Mouse (Mus musculus) embryonic facial prominence, embryonic 13.5 days (tissue): ENCODE data around the gene H2-M5. TPM values are rescaled to one million over a fixed set of nuclear protein-coding genes. Genes with fewer than 3 reads are reported as not detected.

ENCODE experiments used
- ATAC-seq: fragments of 200-750 bp; cut with Nextera tagmentation; 2 replicates; pipeline ENCODE4 v1.8.0; 2017; ENCODE audit warnings: low read depth; ENCODE audit not compliant: insufficient number of reproducible peaks, insufficient read depth, low FRiP score, low TSS enrichment
- H3K27ac ChIP-seq: fragments of 300-500 bp; sonication (generic); 2 replicates; pipeline ENCODE4 v1.5.1; 2015; ENCODE audit warnings: moderate library complexity, mild to moderate bottlenecking, inconsistent platforms
- H3K27me3 ChIP-seq: fragments of 300-500 bp; sonication (generic); 2 replicates; pipeline ENCODE4 v1.6.1; 2015; ENCODE audit warnings: mild to moderate bottlenecking, inconsistent platforms
- H3K36me3 ChIP-seq: fragments of 300-500 bp; sonication (generic); 2 replicates; pipeline ENCODE4 v1.6.1; 2015; ENCODE audit warnings: mild to moderate bottlenecking, inconsistent platforms
- H3K4me1 ChIP-seq: fragments of 300-500 bp; sonication (generic); 2 replicates; pipeline ENCODE4 v1.6.1; 2015; ENCODE audit warnings: inconsistent platforms
- H3K4me2 ChIP-seq: fragments of 300-500 bp; sonication (generic); 2 replicates; pipeline ENCODE4 v1.6.1; 2015; ENCODE audit warnings: moderate library complexity, mild to moderate bottlenecking, inconsistent platforms
- H3K4me3 ChIP-seq: fragments of 300-500 bp; sonication (generic); 2 replicates; pipeline ENCODE4 v1.5.1; 2015; ENCODE audit warnings: mild to moderate bottlenecking, inconsistent platforms
- H3K9ac ChIP-seq: fragments of 300-500 bp; sonication (generic); 2 replicates; pipeline ENCODE4 v1.6.1; 2015; ENCODE audit warnings: mild to moderate bottlenecking, inconsistent platforms
- H3K9me3 ChIP-seq: fragments of 300-500 bp; sonication (generic); 2 replicates; pipeline ENCODE4 v1.6.1; 2016; ENCODE audit warnings: inconsistent platforms
- WGBS: fragments of 180-500 bp; shearing (Covaris S2); methylation state at CpG from one replicate; pipeline ENCODE4 v1.1.7; 2015; ENCODE audit warnings: mixed read lengths; 5-methylcytosine and 5-hydroxymethylcytosine counted together
- polyA plus RNA-seq: library from polyadenylated mRNA; unstranded; fragments of >200 nt; fragmentation: Nextera tagmentation; extraction: Ambion mirVana; gene quantifications from 2 replicates; pipeline ENCODE4 v1.2.1, GENCODE M21; 2015

Gene H2-M5
- polyA plus RNA-seq, 1 experiment from 2014 or later: 1.4 TPM

DNA sequence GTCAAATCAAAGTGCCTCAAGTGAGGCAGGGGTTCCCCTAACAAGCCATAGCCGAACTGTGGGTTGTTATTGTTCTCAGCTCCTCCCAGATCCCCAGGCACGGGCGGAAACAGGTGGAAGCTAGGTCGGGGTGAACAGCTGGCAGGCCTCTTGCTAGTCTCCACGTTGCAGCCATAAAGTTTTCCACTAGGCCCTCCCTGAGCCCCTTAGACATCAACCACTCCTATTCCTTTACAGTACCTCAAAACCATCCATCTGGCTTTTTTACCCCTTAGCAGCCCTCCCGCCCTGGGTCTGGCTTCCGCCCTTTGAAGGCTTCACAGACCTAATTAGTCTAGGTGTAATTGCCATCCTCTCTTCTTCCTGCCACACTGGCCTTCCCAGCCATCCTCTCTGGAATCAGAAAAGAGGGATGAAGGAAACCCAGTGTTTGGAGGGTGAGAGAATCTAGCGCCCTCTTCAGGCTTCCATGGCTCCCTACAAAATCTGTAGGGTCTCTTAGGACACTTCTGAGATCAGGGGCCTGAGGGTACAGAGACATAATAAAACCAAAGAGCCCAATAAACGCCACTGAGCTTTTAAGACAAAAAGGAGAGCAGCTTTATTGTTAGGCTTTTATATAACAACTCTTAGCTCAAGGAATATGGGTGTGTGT lies 45.1 kb downstream of the H2-M5 start:
- ATAC-seq: no peak
- WGBS: 17% methylated on average over 9 of the region's 9 CpGs
- Histone ChIP-seq H3K9me3 (no peaks in the 10 kb centered on the region), H3K27ac (no peak overlapping the region), H3K4me2 (no peak overlapping the region), H3K27me3 (peaks cover 80% of the 10 kb centered on the region), H3K36me3 (peaks cover 11% of the 10 kb centered on the region), H3K4me3 (no peak overlapping the region), H3K9ac (no peak overlapping the region), H3K4me1 (peaks cover 23% of the 10 kb centered on the region)

DNA sequence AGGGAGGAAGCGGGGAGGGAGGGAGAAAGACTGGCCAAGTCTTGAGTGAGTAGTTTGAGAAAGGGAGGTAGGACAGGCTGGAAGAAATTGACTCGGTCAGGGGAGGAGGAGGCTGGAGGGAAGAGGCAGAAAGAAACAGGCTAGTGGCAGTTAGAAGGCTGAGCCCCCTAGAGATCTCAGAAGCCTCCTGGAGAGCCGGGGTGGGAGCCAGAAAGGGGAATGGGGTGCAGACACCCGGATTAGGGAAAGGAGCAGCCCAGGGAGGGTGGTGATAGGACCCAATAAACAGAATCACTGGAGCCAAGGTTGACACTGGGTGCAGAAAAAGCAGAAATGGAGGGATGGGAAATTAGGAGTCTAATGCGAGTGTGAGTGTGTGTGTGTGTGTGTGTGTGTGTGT lies 45.6 kb downstream of the H2-M5 start:
- no peak overlapping the region for H3K27ac ChIP-seq
- no peak for ATAC-seq
- WGBS: 27% methylated on average over 5 of the region's 5 CpGs
- peaks cover 5% of the 10 kb centered on the region for H3K36me3 ChIP-seq
- peaks cover 81% of the 10 kb centered on the region for H3K27me3 ChIP-seq
- peak overlapping the region; percentile 75; the same call in 1 of the 2 replicates for H3K4me2 ChIP-seq
- peaks cover 23% of the 10 kb centered on the region for H3K4me1 ChIP-seq
- peak overlapping the region; percentile 45; the same call in 1 of the 2 replicates for H3K4me3 ChIP-seq
- H3K9ac ChIP-seq: peak overlapping the region; percentile 64; the same call in 1 of the 2 replicates
- H3K9me3 ChIP-seq: no peaks in the 10 kb centered on the region

DNA sequence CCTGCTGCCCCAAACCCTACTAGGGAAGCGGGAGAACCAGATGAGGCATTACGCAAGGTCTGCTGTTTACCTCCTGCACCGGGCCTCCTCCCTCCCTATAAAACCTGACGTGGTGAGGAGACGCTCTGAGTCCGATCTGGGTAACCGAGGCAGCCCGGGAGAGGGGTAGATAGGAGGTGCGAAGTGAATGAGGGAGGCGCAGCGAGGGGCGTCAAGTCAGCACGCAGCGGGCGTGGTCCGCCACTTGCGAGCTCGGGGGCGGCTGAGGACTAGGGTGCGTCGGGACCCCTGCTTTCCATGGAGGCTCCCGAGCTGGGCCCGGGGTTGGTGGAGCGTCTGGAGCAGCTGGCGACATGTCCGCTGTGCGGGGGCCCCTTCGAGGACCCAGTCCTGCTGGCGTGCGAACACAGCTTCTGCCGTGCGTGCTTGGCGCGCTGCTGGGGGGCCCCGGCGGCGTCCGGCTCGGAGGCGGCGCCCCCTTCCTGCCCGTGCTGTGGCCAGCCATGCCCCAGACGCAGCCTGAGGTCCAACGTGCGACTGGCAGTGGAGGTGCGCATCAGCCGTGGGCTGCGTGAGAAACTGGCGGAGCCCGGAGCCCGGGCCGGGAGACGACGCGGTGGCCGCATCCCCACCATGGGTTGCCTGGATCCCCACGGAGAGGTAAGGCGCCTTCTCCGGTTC lies 46.4 kb downstream of the H2-M5 start, which contains the start of gene Rnf39:
TSS of gene Rnf39 (plus strand) at position 128 of the 681 bp plus-strand sequence.
- ATAC-seq: no peak

DNA sequence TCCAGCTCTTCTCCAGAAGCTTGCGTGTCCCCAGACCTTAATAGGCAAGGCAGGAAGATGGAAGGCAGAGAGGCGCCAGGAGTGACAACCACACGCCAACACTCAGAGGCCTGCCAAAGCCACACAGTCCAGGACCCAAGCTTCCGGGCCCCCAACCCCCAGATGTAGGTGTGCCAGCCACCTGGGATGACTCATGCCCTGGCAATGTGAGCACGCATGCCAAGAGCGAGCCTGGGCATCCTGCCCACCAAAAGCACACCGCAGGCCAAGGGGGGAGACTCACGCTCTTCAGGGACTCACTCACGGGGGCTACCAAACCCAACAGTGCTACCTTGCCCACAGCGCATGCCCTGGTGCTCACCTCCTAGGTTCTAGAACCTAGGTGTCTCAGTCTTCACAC lies 46.9 kb downstream of the H2-M5 start:
- H3K27ac ChIP-seq: no peak overlapping the region
- peak overlapping the region; percentile 75 for H3K4me2 ChIP-seq
- peaks cover 83% of the 10 kb centered on the region for H3K27me3 ChIP-seq
- peaks cover 18% of the 10 kb centered on the region for H3K4me1 ChIP-seq
- no peak overlapping the region; the same call in 1 of the 2 replicates for H3K9ac ChIP-seq
- peak overlapping the region; percentile 45 for H3K4me3 ChIP-seq
- H3K9me3 ChIP-seq: no peaks in the 10 kb centered on the region
- peak; percentile 63; the same call in 1 of the 2 replicates for ATAC-seq
- 51% methylated on average over 10 of the region's 10 CpGs for WGBS
- H3K36me3 ChIP-seq: no peaks in the 10 kb centered on the region

More for the DNA sequence above, 46.4 kb downstream of the H2-M5 start, which contains the start of gene Rnf39:
- H3K4me2 ChIP-seq: peak within 1 kb of the TSS; percentile 75
- H3K36me3 ChIP-seq: no peaks in the 10 kb centered on the region
- peak within 1 kb of the TSS; percentile 45 for H3K4me3 ChIP-seq
- H3K9me3 ChIP-seq: no peaks in the 10 kb centered on the region
- peaks cover 23% of the 10 kb centered on the region for H3K4me1 ChIP-seq
- no peak within 1 kb of the TSS for H3K27ac ChIP-seq
- 2% methylated on average over 59 of the region's 59 CpGs for WGBS
- peak within 1 kb of the TSS; percentile 64 for H3K9ac ChIP-seq
- peaks cover 79% of the 10 kb centered on the region for H3K27me3 ChIP-seq

DNA sequence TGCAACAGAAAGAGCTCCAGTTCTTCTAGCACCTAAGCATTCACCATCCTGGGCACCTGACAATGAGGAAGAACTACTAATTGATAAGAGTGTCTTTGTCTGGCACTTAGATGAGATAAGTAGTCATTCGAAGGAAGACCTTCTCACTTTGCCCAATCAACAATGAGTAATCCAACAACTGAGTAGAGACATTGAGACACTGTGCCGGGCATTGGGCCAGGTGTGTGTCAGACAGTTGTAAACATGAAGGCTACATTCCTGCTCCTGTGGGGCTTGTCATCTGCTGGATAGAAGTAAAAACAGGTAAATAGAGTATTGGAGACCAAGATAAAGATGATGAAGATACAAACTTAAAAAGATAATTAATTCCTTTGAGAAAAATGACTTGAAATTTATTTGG lies 51.3 kb downstream of the H2-M5 start:
- no peak overlapping the region for H3K9ac ChIP-seq
- ATAC-seq: no peak
- no peak overlapping the region for H3K4me3 ChIP-seq
- H3K36me3 ChIP-seq: no peaks in the 10 kb centered on the region
- H3K9me3 ChIP-seq: no peaks in the 10 kb centered on the region
- H3K27me3 ChIP-seq: peaks cover 50% of the 10 kb centered on the region
- WGBS: 88% methylated on average over 2 of the region's 2 CpGs
- H3K27ac ChIP-seq: no peak overlapping the region
- H3K4me1 ChIP-seq: peaks cover 9% of the 10 kb centered on the region
- no peak overlapping the region for H3K4me2 ChIP-seq

Other genes starting within 250 kb of the H2-M5 start
- gene H2-M10.5, start 216.6 kb downstream of the H2-M5 start, polyA plus RNA-seq: not detected in 2 replicates
- not detected in 2 replicates for gene H2-M10.6, start 177.4 kb downstream of the H2-M5 start, polyA plus RNA-seq
- gene Trim26, start 152.4 kb downstream of the H2-M5 start, polyA plus RNA-seq: 55.7 and 60.3 TPM in 2 replicates
- 0.24 and 0.48 TPM in 2 replicates for gene Trim15, start 122.3 kb downstream of the H2-M5 start, polyA plus RNA-seq
- 1.8 and 4.7 TPM in 2 replicates for gene Trim10, start 120.0 kb downstream of the H2-M5 start, polyA plus RNA-seq
- gene Trim40, start 99.4 kb downstream of the H2-M5 start, polyA plus RNA-seq: not detected in 2 replicates
- not detected in 2 replicates for gene Trim31, start 91.4 kb downstream of the H2-M5 start, polyA plus RNA-seq
- 0.35 and 0.39 TPM in 2 replicates for gene Rnf39, start 46.6 kb downstream of the H2-M5 start, polyA plus RNA-seq
- 118 and 130 TPM in 2 replicates for gene Ppp1r11, start 37.8 kb downstream of the H2-M5 start, polyA plus RNA-seq
- gene Znrd1, start 31.0 kb downstream of the H2-M5 start, polyA plus RNA-seq: 106 and 115 TPM in 2 replicates
- gene Znrd1as, start 30.9 kb downstream of the H2-M5 start, polyA plus RNA-seq: 4.9 and 6.4 TPM in 2 replicates
- not detected in 2 replicates for gene 2410137M14Rik, start 8.3 kb downstream of the H2-M5 start, polyA plus RNA-seq
- 112 and 113 TPM in 2 replicates for gene Zfp57, start 11.6 kb upstream of the H2-M5 start, polyA plus RNA-seq
- gene Mog, start 33.9 kb upstream of the H2-M5 start, polyA plus RNA-seq: 0.30 and 0.31 TPM in 2 replicates
- 15.8 and 16.1 TPM in 2 replicates for gene Gabbr1, start 56.4 kb upstream of the H2-M5 start, polyA plus RNA-seq
- 0.10 TPM in 1 of 2 replicates, not detected in the other for gene Olfr90, start 99.0 kb upstream of the H2-M5 start, polyA plus RNA-seq
- gene Olfr91, start 108.7 kb upstream of the H2-M5 start, polyA plus RNA-seq: not detected in 2 replicates
- not detected in 2 replicates for gene Olfr92, start 130.6 kb upstream of the H2-M5 start, polyA plus RNA-seq
- not detected in 2 replicates for gene Olfr93, start 172.0 kb upstream of the H2-M5 start, polyA plus RNA-seq
- gene Ubd, start 204.4 kb upstream of the H2-M5 start, polyA plus RNA-seq: not detected in 2 replicates
- gene Olfr94, start 211.5 kb upstream of the H2-M5 start, polyA plus RNA-seq: not detected in 2 replicates
- gene Olfr95, start 223.6 kb upstream of the H2-M5 start, polyA plus RNA-seq: not detected in 2 replicates
- gene Olfr96, start 230.6 kb upstream of the H2-M5 start, polyA plus RNA-seq: not detected in 2 replicates
- not detected in 2 replicates for gene Olfr97, start 247.8 kb upstream of the H2-M5 start, polyA plus RNA-seq